Mouse (Mus musculus) CH12.LX (cell line): ENCODE measurements at regions not wholly inside any gene's neighbourhood (a gene's known extent, or its start where the extent isn't known, plus 50 kb on each side); places are given as distances from the start of the nearest gene placed in this dataset.

ENCODE experiments used
- DNase-seq: peaks from one replicate; pipeline ENCODE4 v3.0.0-alpha.2; 2013; ENCODE audit errors: extremely low read depth
- H3K27ac ChIP-seq: 2 replicates; pipeline ENCODE4 v1.5.1; 2012; ENCODE audit warnings: low read depth, mild to moderate bottlenecking, control low read depth, moderate library complexity; ENCODE audit not compliant: insufficient read depth
- H3K27me3 ChIP-seq: replicated peaks from 2 replicates; pipeline ENCODE3; 2012; ENCODE audit warnings: inconsistent platforms
- H3K36me3 ChIP-seq, 2 experiments: replicated peaks in 1 of 2; 2 replicates each; pipeline versions ENCODE3 to v1.6.1; 2012; ENCODE audit warnings: inconsistent platforms in 1 of 2, low read length in 1 of 2, mild to moderate bottlenecking in 1 of 2, mixed read lengths in 1 of 2, moderate library complexity in 1 of 2; ENCODE audit not compliant: control insufficient read depth in 1 of 2, insufficient read depth in 1 of 2
- H3K4me1 ChIP-seq, 2 experiments: 2 replicates each; pipeline ENCODE4 v1.6.1; 2012; ENCODE audit warnings: inconsistent platforms in 1 of 2, moderate library complexity in 1 of 2; ENCODE audit not compliant: insufficient read depth in 2 of 2, control insufficient read depth in 1 of 2
- H3K4me2 ChIP-seq: 2 replicates; pipeline ENCODE4 v1.6.1; 2012; ENCODE audit warnings: low read depth, mild to moderate bottlenecking, control low read depth; ENCODE audit not compliant: poor library complexity, insufficient read depth, severe bottlenecking
- H3K4me3 ChIP-seq, 3 experiments: fragments of 150-350 bp in 1 of 3; sonication (generic) in 1 of 3; replicated peaks in 1 of 3; 2 replicates each; pipeline versions ENCODE3 to v1.5.1; 2011 to 2012; ENCODE audit warnings: low read depth in 2 of 3, low read length in 2 of 3, mild to moderate bottlenecking in 2 of 3, moderate library complexity in 2 of 3, control low read depth in 1 of 3, improper control_type of control experiment in 1 of 3, inconsistent platforms in 1 of 3, mixed read lengths in 1 of 3; ENCODE audit not compliant: poor library complexity in 1 of 3
- H3K79me2 ChIP-seq: replicated peaks from 2 replicates; pipeline ENCODE4 v1.6.1; 2012; ENCODE audit warnings: mild to moderate bottlenecking, moderate library complexity; ENCODE audit not compliant: control insufficient read depth, poor library complexity, insufficient read depth, severe bottlenecking; ENCODE audit errors: extremely low read depth
- H3K9ac ChIP-seq: 2 replicates; pipeline ENCODE4 v1.6.1; 2012; ENCODE audit warnings: low read depth, mild to moderate bottlenecking, control low read depth, moderate library complexity; ENCODE audit not compliant: insufficient read depth
- H3K9me3 ChIP-seq: replicated peaks from 2 replicates; pipeline ENCODE3; 2012; ENCODE audit warnings: low read length, inconsistent platforms, mixed read lengths
- CHD1 ChIP-seq: IDR thresholded peaks from 2 replicates; pipeline ENCODE4 v1.6.1; 2012; ENCODE audit warnings: low read depth, low read length, improper control_type of control experiment, inconsistent platforms
- CTCF ChIP-seq, 2 experiments: IDR thresholded peaks in 1 of 2; conservative IDR thresholded peaks in 1 of 2; 2 replicates each; pipeline ENCODE4 v1.5.1; 2011 to 2012; ENCODE audit warnings: low read depth in 2 of 2, low read length in 2 of 2, improper control_type of control experiment in 1 of 2, inconsistent platforms in 1 of 2, mild to moderate bottlenecking in 1 of 2, moderate library complexity in 1 of 2
- E2F4 ChIP-seq: IDR thresholded peaks from 2 replicates; pipeline ENCODE4 v1.6.1; 2011; ENCODE audit warnings: low read depth, low read length, improper control_type of control experiment; ENCODE audit not compliant: insufficient replicate concordance
- ELF1 ChIP-seq: IDR thresholded peaks from 2 replicates; pipeline ENCODE4 v1.6.1; 2014; ENCODE audit warnings: low read depth, mild to moderate bottlenecking, inconsistent platforms, low read length, improper control_type of control experiment
- EP300 ChIP-seq: IDR thresholded peaks from 2 replicates; pipeline ENCODE4 v1.6.1; 2011; ENCODE audit warnings: low read length, improper control_type of control experiment
- ETS1 ChIP-seq: conservative IDR thresholded peaks from 2 replicates; pipeline ENCODE4 v1.6.1; 2012; ENCODE audit warnings: low read depth, mild to moderate bottlenecking, inconsistent platforms, low read length, improper control_type of control experiment, moderate library complexity
- GABPA ChIP-seq: IDR thresholded peaks from 2 replicates; pipeline ENCODE4 v1.6.1; 2012; ENCODE audit warnings: low read depth, low read length, improper control_type of control experiment, inconsistent platforms; ENCODE audit not compliant: insufficient replicate concordance
- HCFC1 ChIP-seq: IDR thresholded peaks from 2 replicates; pipeline ENCODE4 v1.6.1; 2012; ENCODE audit warnings: low read depth, mild to moderate bottlenecking, inconsistent platforms, low read length, improper control_type of control experiment
- IRF4 ChIP-seq: IDR thresholded peaks from 2 replicates; pipeline ENCODE4 v1.6.1; 2014; ENCODE audit warnings: low read depth, mild to moderate bottlenecking, inconsistent platforms, low read length, improper control_type of control experiment
- JUN ChIP-seq: IDR thresholded peaks from 2 replicates; pipeline ENCODE4 v1.6.1; 2011; ENCODE audit warnings: low read depth, mild to moderate bottlenecking, low read length, improper control_type of control experiment, moderate library complexity; ENCODE audit not compliant: insufficient read depth
- MAFK ChIP-seq: IDR thresholded peaks from 2 replicates; pipeline ENCODE4 v1.6.1; 2011; ENCODE audit warnings: low read length, improper control_type of control experiment; ENCODE audit not compliant: insufficient replicate concordance
- MAX ChIP-seq: IDR thresholded peaks from 2 replicates; pipeline ENCODE4 v1.6.1; 2011; ENCODE audit warnings: low read length, improper control_type of control experiment
- MAZ ChIP-seq: IDR thresholded peaks from 2 replicates; pipeline ENCODE4 v1.6.1; 2012; ENCODE audit warnings: low read depth, mild to moderate bottlenecking, inconsistent platforms, low read length, improper control_type of control experiment, moderate library complexity
- MEF2A ChIP-seq: IDR thresholded peaks from 2 replicates; pipeline ENCODE4 v1.6.1; 2014; ENCODE audit warnings: low read depth, mild to moderate bottlenecking, inconsistent platforms, low read length, improper control_type of control experiment, borderline replicate concordance
- MYC ChIP-seq: IDR thresholded peaks from 2 replicates; pipeline ENCODE4 v1.6.1; 2011; ENCODE audit warnings: low read depth, mild to moderate bottlenecking, improper control_type of control experiment, low read length
- NRF1 ChIP-seq: IDR thresholded peaks from 2 replicates; pipeline ENCODE4 v1.6.1; 2014; ENCODE audit warnings: low read depth, mild to moderate bottlenecking, inconsistent platforms, low read length, improper control_type of control experiment, moderate library complexity
- PAX5 ChIP-seq: IDR thresholded peaks from 2 replicates; pipeline ENCODE4 v1.6.1; 2012; ENCODE audit warnings: low read length, inconsistent platforms, mixed read lengths
- POLR2A ChIP-seq: IDR thresholded peaks from 2 replicates; pipeline ENCODE4 v1.6.1; 2011; ENCODE audit warnings: low read depth, mild to moderate bottlenecking, improper control_type of control experiment, low read length
- RAD21 ChIP-seq: IDR thresholded peaks from 2 replicates; pipeline ENCODE4 v1.6.1; 2011; ENCODE audit warnings: low read depth, mild to moderate bottlenecking, low read length, improper control_type of control experiment, moderate library complexity
- SIN3A ChIP-seq: IDR thresholded peaks from 2 replicates; pipeline ENCODE4 v1.6.1; 2012; ENCODE audit warnings: low read length, improper control_type of control experiment, inconsistent platforms
- SMC3 ChIP-seq: IDR thresholded peaks from 2 replicates; pipeline ENCODE4 v1.6.1; 2011; ENCODE audit warnings: low read depth, low read length, improper control_type of control experiment
- TCF12 ChIP-seq: IDR thresholded peaks from 2 replicates; pipeline ENCODE4 v1.6.1; 2014; ENCODE audit warnings: low read depth, mild to moderate bottlenecking, inconsistent platforms, low read length, improper control_type of control experiment
- UBTF ChIP-seq: IDR thresholded peaks from 2 replicates; pipeline ENCODE4 v1.6.1; 2012; ENCODE audit warnings: low read depth, mild to moderate bottlenecking, inconsistent platforms, low read length, improper control_type of control experiment, moderate library complexity
- USF1 ChIP-seq: IDR thresholded peaks from 2 replicates; pipeline ENCODE4 v1.6.1; 2014; ENCODE audit warnings: low read depth, mild to moderate bottlenecking, inconsistent platforms, low read length, improper control_type of control experiment
- USF2 ChIP-seq: conservative IDR thresholded peaks from 2 replicates; pipeline ENCODE4 v1.6.1; 2011; ENCODE audit warnings: low read depth, low read length, improper control_type of control experiment
- ZKSCAN1 ChIP-seq: IDR thresholded peaks from 2 replicates; pipeline ENCODE4 v1.6.1; 2012; ENCODE audit warnings: low read depth, inconsistent platforms, low read length, improper control_type of control experiment, borderline replicate concordance
- dilution Hi-C: fragments of 300-500 bp; cut with MboI; formaldehyde crosslinking; loops from 2 replicates; pipeline ENCODE4 v1.14.3; 2020; ENCODE audit warnings: low sequenced_read_pairs; ENCODE audit not compliant: extremely low pct_unique_long_range_greater_than_20kb, extremely low pct_ligation_motif_present
- in situ Hi-C: fragments of 300-500 bp; cut with MboI; formaldehyde crosslinking; loops from 3 replicates; pipeline ENCODE4 v1.14.3; 2019; ENCODE audit warnings: low sequenced_read_pairs, low pct_ligation_motif_present, low pct_unique_long_range_greater_than_20kb, mixed read lengths

DNA sequence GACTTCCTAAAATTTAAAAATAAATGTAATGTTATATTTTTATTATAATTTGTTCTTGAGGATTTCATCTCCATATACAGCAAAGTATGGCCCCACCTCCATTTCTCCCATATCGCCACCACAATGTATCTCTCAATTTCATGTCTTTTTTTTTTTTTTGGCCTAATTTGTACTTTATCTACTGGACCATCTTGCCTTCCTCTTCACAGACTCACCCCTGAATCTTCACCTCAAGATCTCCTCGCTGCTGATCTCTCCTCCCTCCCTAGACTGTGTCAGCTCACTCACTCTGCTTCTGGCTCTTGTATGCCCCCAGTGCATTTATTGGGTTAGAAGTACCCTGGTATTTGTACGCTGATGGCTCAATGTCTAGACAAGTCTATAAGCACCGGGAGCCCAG, 269.4 kb upstream of the Chd6 start:
- in situ Hi-C loops (no loop called here), dilution Hi-C loops (no loop called here)
- no peak overlapping the region for H3K9ac ChIP-seq
- no peak overlapping the region for H3K27ac ChIP-seq
- no peaks in the 10 kb centered on the region for H3K36me3 ChIP-seq
- DNase-seq: no peak
- TF ChIP-seq PAX5 (no peak), JUN (no peak), POLR2A (no peak), ETS1 (no peak), SIN3A (no peak), GABPA (no peak), E2F4 (no peak), USF2 (no peak), TCF12 (no peak), MYC (no peak), NRF1 (no peak), CTCF (conservative IDR thresholded peaks at IDR 0.05 in 1 of 2, IDR thresholded peaks at IDR 0.05 in 1 of 2; ENCODE audit: low read depth in 2 of 2, low read length in 2 of 2) (no peak), USF1 (no peak), MEF2A (no peak), CHD1 (no peak), RAD21 (no peak), EP300 (no peak)
- TF ChIP-seq, all 38 proteins: peak for 0
- H3K4me1 ChIP-seq: no peaks in the 10 kb centered on the region
- H3K4me2 ChIP-seq: no peak overlapping the region
- H3K27me3 ChIP-seq: no peaks in the 10 kb centered on the region
- no peak overlapping the region for H3K4me3 ChIP-seq
- H3K9me3 ChIP-seq: peaks cover 39% of the 10 kb centered on the region
- H3K79me2 ChIP-seq: no peaks in the 10 kb centered on the region

DNA sequence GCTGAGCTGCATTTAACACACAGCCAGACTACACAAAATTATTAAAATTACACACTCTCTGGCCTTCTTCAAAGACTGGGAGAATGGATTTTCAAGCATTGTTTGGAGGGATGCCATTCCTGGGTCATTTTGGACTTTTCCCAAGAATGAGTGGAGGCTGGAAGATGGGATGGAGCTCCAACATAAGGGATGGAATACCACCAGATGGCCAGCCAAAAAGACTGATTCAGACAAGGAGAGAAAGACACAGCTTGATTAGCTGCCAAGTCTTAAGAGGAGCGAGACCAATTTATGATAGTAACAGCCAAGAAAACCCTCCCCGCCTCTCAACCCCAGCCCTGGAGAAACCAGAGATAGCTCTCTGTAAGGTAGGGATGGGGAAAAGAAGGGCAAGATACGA, 253.4 kb upstream of the Chd6 start:
- Histone ChIP-seq H3K9ac (no peak overlapping the region), H3K4me3 (no peak overlapping the region), H3K9me3 (peaks cover 45% of the 10 kb centered on the region), H3K79me2 (no peaks in the 10 kb centered on the region), H3K36me3 (no peaks in the 10 kb centered on the region), H3K27me3 (no peaks in the 10 kb centered on the region), H3K4me2 (no peak overlapping the region), H3K27ac (no peak overlapping the region), H3K4me1 (no peaks in the 10 kb centered on the region)
- in situ Hi-C loops: no loop called here
- TF ChIP-seq HCFC1: no peak
- no peak for TF ChIP-seq ZKSCAN1
- TF ChIP-seq GABPA: no peak
- TF ChIP-seq NRF1: no peak
- TF ChIP-seq ELF1: no peak
- no peak for TF ChIP-seq MAZ
- TF ChIP-seq UBTF: no peak
- TF ChIP-seq SMC3: no peak
- no peak for TF ChIP-seq IRF4
- TF ChIP-seq MYC: no peak
- no peak for TF ChIP-seq MAX
- TF ChIP-seq MAFK: no peak
- TF ChIP-seq PAX5: no peak
- no peak for TF ChIP-seq EP300
- no peak for DNase-seq
- dilution Hi-C loops: no loop called here
